Mouse (Mus musculus): ENCODE results near the gene Trmt10a.

DNA sequence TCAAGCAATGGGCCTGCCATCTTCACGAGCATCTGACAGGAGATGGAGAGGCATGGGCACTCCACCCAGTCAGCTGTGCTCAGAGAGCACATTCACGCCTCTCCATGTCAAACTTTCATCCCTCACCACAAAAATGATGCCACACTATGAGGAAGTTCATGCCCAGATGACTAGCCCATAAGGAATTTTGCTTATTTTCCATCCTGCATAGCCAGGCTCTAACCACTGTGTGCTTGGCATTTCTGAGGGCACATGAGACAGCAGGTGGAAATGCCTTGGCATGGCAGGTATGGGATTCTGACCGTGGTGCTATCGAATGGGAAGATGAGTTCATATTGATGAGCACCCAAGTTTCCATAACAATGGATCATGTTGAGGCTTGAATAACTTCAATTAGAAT is 39.6 kb upstream of the Trmt10a start:
- TF ChIP-seq CTCF (IDR thresholded peaks at IDR 0.05; ENCODE audit: insufficient read depth, low read depth, low read length) (no peak), POLR2A (IDR thresholded peaks at IDR 0.05; ENCODE audit: insufficient read depth, low read depth, low read length) (no peak)
